Mouse (Mus musculus) myocyte (in vitro differentiated cells): ENCODE data around the gene Fam241b.

ENCODE experiments used
- CEBPB ChIP-seq: IDR thresholded peaks from 2 replicates; pipeline ENCODE4 v1.6.1; 2011; ENCODE audit warnings: mild to moderate bottlenecking, moderate library complexity; ENCODE audit not compliant: poor library complexity, insufficient read depth, severe bottlenecking
- E2F4 ChIP-seq: IDR thresholded peaks from one replicate; pipeline ENCODE4 v1.6.1; 2011; ENCODE audit warnings: mild to moderate bottlenecking, control low read depth, moderate library complexity; ENCODE audit not compliant: insufficient read depth
- MAX ChIP-seq: IDR thresholded peaks from one replicate; pipeline ENCODE4 v1.6.1; 2011; ENCODE audit warnings: low read depth, mild to moderate bottlenecking, control low read depth
- MYOD1 ChIP-seq, 3 experiments: IDR thresholded peaks; one replicate each; pipeline ENCODE4 v1.6.1; 2011; ENCODE audit warnings: control low read depth in 2 of 3, low read depth in 2 of 3, mild to moderate bottlenecking in 2 of 3, moderate library complexity in 1 of 3; ENCODE audit not compliant: insufficient read length in 2 of 3, control insufficient read depth in 1 of 3
- MYOG ChIP-seq, 3 experiments: IDR thresholded peaks; one replicate each; pipeline ENCODE4 v1.6.1; 2011; ENCODE audit warnings: control low read depth in 2 of 3, low read depth in 2 of 3, mild to moderate bottlenecking in 2 of 3; ENCODE audit not compliant: insufficient read length in 2 of 3, control insufficient read depth in 1 of 3, insufficient read depth in 1 of 3
- POLR2A ChIP-seq: IDR thresholded peaks from one replicate; pipeline ENCODE4 v1.6.1; 2011; ENCODE audit warnings: low read depth, mild to moderate bottlenecking, control low read depth, moderate library complexity; ENCODE audit not compliant: insufficient read length
- POLR2AphosphoS2 ChIP-seq: IDR thresholded peaks from one replicate; pipeline ENCODE4 v1.6.1; 2011; ENCODE audit warnings: low read depth, control low read depth; ENCODE audit not compliant: insufficient read length
- SRF ChIP-seq: IDR thresholded peaks from one replicate; pipeline ENCODE4 v1.6.1; 2011; ENCODE audit warnings: low read depth; ENCODE audit not compliant: control insufficient read depth, insufficient read length
- TCF12 ChIP-seq: IDR thresholded peaks from one replicate; pipeline ENCODE4 v1.6.1; 2011; ENCODE audit warnings: mild to moderate bottlenecking, control low read depth; ENCODE audit not compliant: poor library complexity, insufficient read depth, severe bottlenecking
- USF1 ChIP-seq: IDR thresholded peaks from one replicate; pipeline ENCODE4 v1.6.1; 2011; ENCODE audit warnings: low read depth, mild to moderate bottlenecking, control low read depth, moderate library complexity

DNA sequence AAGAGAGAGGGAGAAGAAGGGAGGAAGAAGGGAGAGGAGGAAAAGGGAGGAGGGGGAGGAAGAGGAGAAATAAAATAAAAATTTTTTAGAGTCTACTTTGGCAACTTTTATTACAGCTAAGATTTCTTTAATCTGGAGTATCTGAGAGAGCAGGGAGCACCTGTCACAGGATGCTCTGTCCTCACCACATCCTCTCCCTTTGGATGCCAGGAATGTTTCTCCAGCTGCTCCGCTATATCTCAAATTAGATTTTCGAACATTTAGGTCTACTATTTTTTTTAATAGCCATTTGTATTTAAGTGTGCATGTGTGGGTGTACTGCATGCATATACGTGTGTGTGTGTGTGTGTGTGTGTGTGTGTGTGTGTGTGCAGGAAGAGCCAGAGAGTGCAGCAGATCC is 36.2 kb upstream of the Fam241b start:
- TF ChIP-seq POLR2AphosphoS2 (no peak), MYOG (IDR thresholded peaks at IDR 0.05; ENCODE audit: control insufficient read depth in 1 of 3, insufficient read depth in 1 of 3, insufficient read length in 2 of 3, low read depth in 2 of 3) (no peak), POLR2A (no peak), E2F4 (no peak), MYOD1 (IDR thresholded peaks at IDR 0.05; ENCODE audit: control insufficient read depth in 1 of 3, insufficient read length in 2 of 3, low read depth in 2 of 3) (peak in 1 of 3 experiments; percentile 75), MAX (no peak), USF1 (no peak), CEBPB (no peak), TCF12 (no peak), SRF (no peak)
